Mouse (Mus musculus) stomach, postnatal 0 days (tissue): ENCODE measurements at regions not wholly inside any gene's neighbourhood (a gene's known extent, or its start where the extent isn't known, plus 50 kb on each side); places are given as distances from the start of the nearest gene placed in this dataset.

Experiments
- CTCF ChIP-seq: IDR thresholded peaks from 2 replicates; pipeline ENCODE4 v1.5.1; 2016; ENCODE audit warnings: antibody characterized with exemption, low read depth, mild to moderate bottlenecking, moderate library complexity
- EP300 ChIP-seq: optimal IDR thresholded peaks from 2 replicates; pipeline ENCODE3; 2016; ENCODE audit warnings: antibody characterized with exemption

GRCm38 (mm10) chr14:90246042-90246441 is 1774.8 kb upstream of the Pcdh20 start:
- TF ChIP-seq EP300 (no peak), CTCF (no peak)
